Mouse (Mus musculus) bone marrow macrophage, adult 2 months (primary cell): ENCODE measurements around the gene Kif27.

Experiments
- CTCF ChIP-seq: IDR thresholded peaks from 2 replicates; pipeline ENCODE4 v1.5.1; 2012; ENCODE audit warnings: low read depth, mild to moderate bottlenecking, low read length, moderate library complexity
- POLR2A ChIP-seq: IDR thresholded peaks from 2 replicates; pipeline ENCODE4 v1.6.1; 2012; ENCODE audit warnings: mild to moderate bottlenecking, low read depth, low read length, borderline replicate concordance

- TF ChIP-seq CTCF (no peak), POLR2A (no peak)
Measured at GRCm38 (mm10) chr13:58283466-58283865, 75.5 kb downstream of the Kif27 start.
